Mouse (Mus musculus): Measurements from ENCODE around the gene Sgsm3.

DNA sequence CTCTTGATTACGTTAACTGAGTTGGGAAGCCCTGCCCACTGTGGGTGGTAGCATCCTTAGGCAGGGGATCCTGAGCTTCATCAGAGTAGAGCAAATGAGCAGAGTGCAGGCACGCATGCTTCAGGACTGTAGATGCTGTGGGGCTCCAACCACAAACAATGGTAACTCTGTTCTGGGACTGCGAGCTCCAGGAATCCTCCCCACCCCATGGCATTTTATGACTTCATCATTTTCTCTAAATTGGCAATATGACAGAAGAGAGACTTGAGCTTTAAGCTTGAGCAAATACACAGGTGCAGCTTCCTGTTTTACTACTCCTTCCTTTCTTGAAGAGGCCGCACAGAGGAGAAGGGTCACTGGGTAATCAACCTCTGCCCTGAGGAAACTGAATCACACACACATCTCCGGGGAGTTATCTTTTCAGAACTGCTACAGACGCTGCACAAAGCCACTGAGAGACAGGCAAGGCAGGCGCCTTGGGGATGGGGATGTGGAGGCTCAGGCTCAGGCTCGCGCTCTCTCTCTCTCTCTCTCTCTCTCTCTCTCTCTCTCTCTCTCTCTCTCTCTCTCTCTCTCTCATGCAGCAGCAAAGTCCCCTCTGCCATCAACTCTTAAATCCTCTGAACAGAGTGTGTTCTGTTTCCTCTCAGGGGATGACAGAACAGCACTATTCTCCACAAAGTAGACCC is 55.5 kb downstream of the Sgsm3 start:
- no peak for TF ChIP-seq EP300 (IDR thresholded peaks at IDR 0.05; ENCODE audit: low read depth)
- TF ChIP-seq CTCF (IDR thresholded peaks at IDR 0.05; ENCODE audit: low read depth) = no peak

Data from liver, postnatal 0 days (tissue).